Mouse (Mus musculus): ENCODE measurements around the gene Hcn2.
A peak's percentile ranks its signal among the peaks of the same experiment; 100 is the strongest.

The Hcn2 gene

DNA sequence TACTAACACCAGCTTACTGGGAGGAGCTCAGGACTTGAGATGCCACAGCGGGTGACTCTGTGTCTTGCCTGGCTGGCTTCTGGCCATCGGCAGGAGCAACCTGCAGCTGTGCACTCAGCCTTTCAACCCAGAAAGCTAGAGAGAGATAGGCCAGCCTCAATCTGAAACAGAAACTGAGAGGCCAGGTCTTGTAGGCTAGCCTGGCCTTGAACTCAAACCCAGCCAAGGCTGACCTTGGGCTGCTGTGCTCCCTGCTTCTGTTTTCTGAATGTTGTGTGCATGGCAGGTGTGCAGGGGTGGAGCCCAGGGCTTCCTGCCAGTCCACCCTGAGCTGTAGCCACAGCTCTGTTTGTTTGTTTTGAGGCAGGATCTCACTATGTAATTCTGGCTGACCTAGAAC, 56.8 kb downstream of the Hcn2 start:
- DNase-seq (ENCODE audit: low read depth, low spot score) = no peak

- no peak for DNase-seq (ENCODE audit: low read depth, low spot score)
Measured at GRCm38 (mm10) chr10:79774486-79775279, 58.2 kb downstream of the Hcn2 start.

GRCm38 (mm10) chr10:79777103-79777531, 60.7 kb downstream of the Hcn2 start, which contains the start of gene Fstl3:
Gene Fstl3 (plus strand): TSS chr10:79777272.
- no peak for DNase-seq (ENCODE audit: low read depth, low spot score)

DNA sequence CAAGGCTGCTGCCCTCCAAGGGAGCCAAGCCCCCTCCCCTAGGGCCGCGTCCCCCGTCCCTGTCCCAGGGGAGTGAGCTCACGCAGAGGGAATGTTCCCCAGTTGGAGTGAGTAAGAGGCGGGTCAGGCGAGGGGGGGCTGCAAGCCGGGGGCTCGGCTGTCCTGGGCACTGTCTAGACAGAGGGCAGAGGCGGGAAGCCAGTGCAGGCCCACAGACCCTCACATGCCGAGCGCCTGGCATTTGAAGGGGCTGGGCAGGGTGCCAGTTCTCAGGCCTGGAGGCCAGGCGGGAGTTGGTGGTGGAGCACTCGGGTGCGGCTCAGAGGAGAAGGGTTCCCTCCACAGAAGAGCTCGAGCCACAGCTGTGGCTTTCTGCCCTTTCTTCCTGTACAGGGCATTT, 61.6 kb downstream of the Hcn2 start:
- no peak for DNase-seq (ENCODE audit: low read depth, low spot score)

DNA sequence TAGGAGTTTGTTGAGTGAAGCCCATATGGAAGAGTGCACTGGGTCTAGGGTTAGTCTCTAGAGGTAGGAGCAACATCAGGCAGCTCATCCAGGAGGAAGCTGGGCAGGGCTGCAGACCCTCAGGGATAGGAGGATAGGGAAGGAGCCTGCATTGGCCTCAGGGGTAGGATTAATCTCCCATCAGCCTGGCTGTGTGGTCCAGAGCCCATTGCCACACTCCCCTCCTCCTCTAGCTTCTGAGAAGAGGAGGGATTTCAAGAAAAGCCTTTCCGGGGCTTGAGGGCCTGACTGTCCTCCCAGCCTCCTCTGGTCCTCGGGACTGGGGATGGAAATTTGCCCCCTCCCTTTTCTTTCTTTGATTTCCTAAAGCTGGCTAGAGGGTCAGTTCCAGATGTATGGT, 62.8 kb downstream of the Hcn2 start:
- DNase-seq (ENCODE audit: low read depth, low spot score) = no peak

GRCm38 (mm10) chr10:79779784-79780663, 63.6 kb downstream of the Hcn2 start:
- peak; percentile 96 for DNase-seq (ENCODE audit: low read depth, low spot score)

DNA sequence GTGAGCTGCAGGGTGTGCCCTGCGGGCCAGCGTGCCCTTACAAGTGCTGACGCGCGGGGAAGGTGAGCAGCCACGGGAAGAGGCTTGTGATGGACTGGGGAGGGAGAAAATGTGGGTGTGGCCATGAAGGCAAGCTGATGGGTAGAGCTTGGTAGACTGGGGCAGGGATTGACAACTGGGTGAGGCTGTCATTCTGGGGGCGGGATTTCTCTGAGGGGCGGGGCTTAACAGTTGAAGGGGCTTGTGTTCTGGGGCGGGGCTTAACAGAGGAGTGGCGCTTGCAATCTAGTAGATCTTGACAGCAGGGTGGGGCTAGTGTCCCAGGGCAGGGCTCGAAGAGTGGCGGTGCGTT, 64.2 kb downstream of the Hcn2 start:
- DNase-seq (ENCODE audit: low read depth, low spot score) = peak; percentile 90

DNA sequence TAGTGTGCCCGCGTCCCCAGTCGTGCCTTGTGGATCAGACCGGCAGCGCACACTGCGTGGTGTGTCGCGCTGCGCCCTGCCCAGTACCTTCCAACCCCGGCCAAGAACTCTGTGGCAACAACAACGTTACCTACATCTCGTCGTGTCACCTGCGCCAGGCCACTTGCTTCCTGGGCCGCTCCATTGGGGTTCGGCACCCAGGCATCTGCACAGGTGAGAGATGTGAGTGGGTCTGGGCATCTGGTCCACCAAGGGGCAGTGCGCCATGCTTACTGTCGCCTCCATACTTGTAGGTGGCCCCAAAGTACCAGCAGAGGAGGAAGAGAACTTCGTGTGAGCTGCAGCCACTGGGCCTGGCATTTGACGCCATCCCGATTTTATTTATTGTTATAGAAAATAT, 64.7 kb downstream of the Hcn2 start:
- no peak for DNase-seq (ENCODE audit: low read depth, low spot score)

- no peak for DNase-seq (ENCODE audit: low read depth, low spot score)
Measured at GRCm38 (mm10) chr10:79781956-79782355, 65.5 kb downstream of the Hcn2 start.

DNA sequence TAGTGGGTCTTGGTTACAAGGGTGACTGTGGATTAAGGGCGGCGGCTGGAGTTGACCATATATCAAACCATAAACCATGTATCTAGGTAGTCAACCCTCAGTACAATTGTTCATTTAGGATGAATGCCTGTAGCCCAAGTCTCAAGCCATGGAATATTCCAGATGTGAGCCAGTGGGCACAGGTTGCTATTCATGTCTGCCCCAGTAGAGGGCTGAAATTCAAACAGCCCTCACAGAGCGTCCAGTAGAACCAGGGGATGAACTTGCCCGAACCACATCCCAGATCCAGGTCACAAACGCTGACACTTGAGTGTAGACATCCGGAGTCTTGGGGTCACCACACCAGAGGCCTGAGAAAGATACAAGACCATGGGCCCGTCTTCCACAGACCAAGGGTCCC, 66.6 kb downstream of the Hcn2 start:
- no peak for DNase-seq (ENCODE audit: low read depth, low spot score)

- no peak for DNase-seq (ENCODE audit: low read depth, low spot score)
Measured at GRCm38 (mm10) chr10:79783920-79784800, 67.7 kb downstream of the Hcn2 start.

Data from telencephalon, adult 2 months (tissue).